Mouse (Mus musculus) heart, embryonic 16.5 days (tissue): ENCODE measurements around the gene D630003M21Rik. TPM values are rescaled to one million over a fixed set of nuclear protein-coding genes. Genes with fewer than 3 reads are reported as not detected.
A peak's percentile ranks its signal among the peaks of the same experiment; 100 is the strongest.

Experiments used
- ATAC-seq: fragments of 200-750 bp; cut with Nextera tagmentation; replicated peaks from 2 replicates; pipeline ENCODE4 v1.8.0; 2017; ENCODE audit warnings: moderate number of reproducible peaks; ENCODE audit not compliant: insufficient read depth, low FRiP score; ENCODE audit errors: extremely low read depth
- H3K27ac ChIP-seq: fragments of 300-500 bp; sonication (generic); 2 replicates; pipeline ENCODE4 v1.5.1; 2014; ENCODE audit warnings: mild to moderate bottlenecking, low read length, control low read depth, moderate library complexity
- H3K27me3 ChIP-seq: fragments of 300-500 bp; sonication (generic); 2 replicates; pipeline ENCODE4 v1.6.1; 2014; ENCODE audit warnings: low read length, mixed read lengths; ENCODE audit not compliant: control insufficient read depth, insufficient read depth
- H3K36me3 ChIP-seq: fragments of 300-500 bp; sonication (generic); 2 replicates; pipeline ENCODE4 v1.6.1; 2014; ENCODE audit not compliant: control insufficient read depth, insufficient read depth
- H3K4me1 ChIP-seq: fragments of 300-500 bp; sonication (generic); 2 replicates; pipeline ENCODE4 v1.6.1; 2014; ENCODE audit warnings: low read length, mixed read lengths; ENCODE audit not compliant: control insufficient read depth, insufficient read depth
- H3K4me2 ChIP-seq: fragments of 300-500 bp; sonication (generic); 2 replicates; pipeline ENCODE4 v1.6.1; 2014; ENCODE audit warnings: low read depth, mild to moderate bottlenecking, control low read depth, low read length
- H3K4me3 ChIP-seq: fragments of 300-500 bp; sonication (generic); 2 replicates; pipeline ENCODE4 v1.5.1; 2014; ENCODE audit warnings: mild to moderate bottlenecking, control low read depth, low read length
- H3K9ac ChIP-seq: fragments of 300-500 bp; sonication (generic); 2 replicates; pipeline ENCODE4 v1.6.1; 2014; ENCODE audit warnings: low read length, control low read depth
- H3K9me3 ChIP-seq: fragments of 300-500 bp; sonication (generic); replicated peaks from 2 replicates; pipeline ENCODE4 v1.6.1; 2016; ENCODE audit warnings: low read length; ENCODE audit not compliant: control insufficient read depth
- WGBS: fragments of 180-500 bp; shearing (Covaris S2); extraction: QIAGEN DNeasy Blood & Tissue Kit; methylation state at CpG from one replicate; pipeline ENCODE4 v1.1.7; 2014; 5-methylcytosine and 5-hydroxymethylcytosine counted together
- polyA plus RNA-seq: library from polyadenylated mRNA; unstranded; fragments of >200 nt; fragmentation: Nextera tagmentation; extraction: Ambion mirVana; gene quantifications from 2 replicates; pipeline ENCODE4 v1.2.1, GENCODE M21; 2015

The D630003M21Rik gene
- polyA plus RNA-seq, 1 experiment from 2014 or later: 2.2 TPM

GRCm38 (mm10) chr2:158159376-158160235 is 69.4 kb downstream of the D630003M21Rik start:
- H3K36me3 ChIP-seq: no peaks in the 10 kb centered on the region
- H3K4me3 ChIP-seq: peak overlapping the region; percentile 38
- no peaks in the 10 kb centered on the region for H3K27me3 ChIP-seq
- H3K4me2 ChIP-seq: peak overlapping the region; percentile 64
- H3K9me3 ChIP-seq: no peaks in the 10 kb centered on the region
- peak; percentile 72; the same call in 1 of the 2 replicates for ATAC-seq
- WGBS: 18% methylated on average over 7 of the region's 7 CpGs
- peak overlapping the region; percentile 68; the same call in 1 of the 2 replicates for H3K9ac ChIP-seq
- peak overlapping the region; percentile 84 for H3K27ac ChIP-seq
- H3K4me1 ChIP-seq: peaks cover 17% of the 10 kb centered on the region

- H3K36me3 ChIP-seq: no peaks in the 10 kb centered on the region
- H3K4me3 ChIP-seq: no peak overlapping the region
- peaks cover 29% of the 10 kb centered on the region for H3K4me1 ChIP-seq
- no peaks in the 10 kb centered on the region for H3K9me3 ChIP-seq
- no peak for ATAC-seq
- no peak overlapping the region for H3K9ac ChIP-seq
- no peak overlapping the region for H3K4me2 ChIP-seq
- 75% methylated on average over 8 of the region's 8 CpGs for WGBS
- H3K27ac ChIP-seq: no peak overlapping the region
- H3K27me3 ChIP-seq: no peaks in the 10 kb centered on the region
Observed at GRCm38 (mm10) chr2:158157654-158158053, 71.4 kb downstream of the D630003M21Rik start.

GRCm38 (mm10) chr2:158156487-158156886 is 72.5 kb downstream of the D630003M21Rik start:
- no peak for ATAC-seq
- no peak overlapping the region for H3K9ac ChIP-seq
- no peak overlapping the region for H3K4me3 ChIP-seq
- H3K4me2 ChIP-seq: no peak overlapping the region
- WGBS: 87% methylated on average over 9 of the region's 9 CpGs
- H3K36me3 ChIP-seq: no peaks in the 10 kb centered on the region
- H3K9me3 ChIP-seq: no peaks in the 10 kb centered on the region
- H3K27ac ChIP-seq: no peak overlapping the region
- no peaks in the 10 kb centered on the region for H3K27me3 ChIP-seq
- H3K4me1 ChIP-seq: peaks cover 36% of the 10 kb centered on the region

GRCm38 (mm10) chr2:158155615-158156014 is 73.4 kb downstream of the D630003M21Rik start:
- peaks cover 36% of the 10 kb centered on the region for H3K4me1 ChIP-seq
- ATAC-seq: no peak
- H3K4me3 ChIP-seq: no peak overlapping the region
- H3K27ac ChIP-seq: no peak overlapping the region
- H3K9ac ChIP-seq: no peak overlapping the region
- no peaks in the 10 kb centered on the region for H3K27me3 ChIP-seq
- H3K36me3 ChIP-seq: no peaks in the 10 kb centered on the region
- 69% methylated on average over 2 of the region's 2 CpGs for WGBS
- no peak overlapping the region for H3K4me2 ChIP-seq
- H3K9me3 ChIP-seq: peaks cover 7% of the 10 kb centered on the region; the same call in 1 of the 2 replicates

GRCm38 (mm10) chr2:158155101-158155500 is 73.9 kb downstream of the D630003M21Rik start:
- no peak overlapping the region for H3K4me3 ChIP-seq
- H3K4me2 ChIP-seq: no peak overlapping the region
- no peaks in the 10 kb centered on the region for H3K27me3 ChIP-seq
- no peak overlapping the region for H3K27ac ChIP-seq
- H3K4me1 ChIP-seq: peaks cover 30% of the 10 kb centered on the region
- ATAC-seq: no peak
- peaks cover 7% of the 10 kb centered on the region; the same call in 1 of the 2 replicates for H3K9me3 ChIP-seq
- WGBS: 82% methylated on average over 7 of the region's 7 CpGs
- H3K9ac ChIP-seq: no peak overlapping the region
- H3K36me3 ChIP-seq: no peaks in the 10 kb centered on the region

GRCm38 (mm10) chr2:158154641-158155040 is 74.4 kb downstream of the D630003M21Rik start:
- Histone ChIP-seq H3K4me2 (no peak overlapping the region), H3K9ac (no peak overlapping the region), H3K27me3 (no peaks in the 10 kb centered on the region), H3K4me3 (no peak overlapping the region), H3K4me1 (peaks cover 26% of the 10 kb centered on the region), H3K27ac (no peak overlapping the region), H3K36me3 (no peaks in the 10 kb centered on the region), H3K9me3 (peaks cover 7% of the 10 kb centered on the region; the same call in 1 of the 2 replicates)
- 76% methylated on average over 8 of the region's 8 CpGs for WGBS
- ATAC-seq: no peak

GRCm38 (mm10) chr2:158153728-158154343 is 75.2 kb downstream of the D630003M21Rik start:
- Histone ChIP-seq H3K4me2 (peak overlapping the region; percentile 75), H3K36me3 (no peaks in the 10 kb centered on the region), H3K9ac (peak overlapping the region; percentile 71), H3K9me3 (peaks cover 7% of the 10 kb centered on the region; the same call in 1 of the 2 replicates), H3K4me3 (peak overlapping the region; percentile 52), H3K27me3 (no peaks in the 10 kb centered on the region), H3K4me1 (peaks cover 22% of the 10 kb centered on the region), H3K27ac (peak overlapping the region; percentile 36; the same call in 1 of the 2 replicates)
- 1% methylated on average over 22 of the region's 22 CpGs for WGBS
- ATAC-seq: 0 out of 2 replicates have a peak, but pooled peaks have one; percentile 25

GRCm38 (mm10) chr2:158152685-158153309 is 76.2 kb downstream of the D630003M21Rik start:
- H3K4me3 ChIP-seq: no peak overlapping the region
- no peak overlapping the region for H3K4me2 ChIP-seq
- H3K9ac ChIP-seq: no peak overlapping the region
- ATAC-seq: no peak
- 49% methylated on average over 6 of the region's 6 CpGs for WGBS
- no peak overlapping the region for H3K27ac ChIP-seq
- peaks cover 7% of the 10 kb centered on the region; the same call in 1 of the 2 replicates for H3K9me3 ChIP-seq
- H3K36me3 ChIP-seq: no peaks in the 10 kb centered on the region
- peaks cover 22% of the 10 kb centered on the region for H3K4me1 ChIP-seq
- H3K27me3 ChIP-seq: no peaks in the 10 kb centered on the region
